Mouse (Mus musculus): ENCODE data around the gene Dnajc6.

GRCm38 (mm10) chr4:101562836-101563235 lies 66.4 kb downstream of the Dnajc6 start:
- no peak for TF ChIP-seq CTCF (IDR thresholded peaks at IDR 0.05)
- TF ChIP-seq POLR2A (IDR thresholded peaks at IDR 0.05; ENCODE audit: insufficient read depth, low read depth, low read length): no peak
